Mouse (Mus musculus): ENCODE results near the gene Amph.

DNA sequence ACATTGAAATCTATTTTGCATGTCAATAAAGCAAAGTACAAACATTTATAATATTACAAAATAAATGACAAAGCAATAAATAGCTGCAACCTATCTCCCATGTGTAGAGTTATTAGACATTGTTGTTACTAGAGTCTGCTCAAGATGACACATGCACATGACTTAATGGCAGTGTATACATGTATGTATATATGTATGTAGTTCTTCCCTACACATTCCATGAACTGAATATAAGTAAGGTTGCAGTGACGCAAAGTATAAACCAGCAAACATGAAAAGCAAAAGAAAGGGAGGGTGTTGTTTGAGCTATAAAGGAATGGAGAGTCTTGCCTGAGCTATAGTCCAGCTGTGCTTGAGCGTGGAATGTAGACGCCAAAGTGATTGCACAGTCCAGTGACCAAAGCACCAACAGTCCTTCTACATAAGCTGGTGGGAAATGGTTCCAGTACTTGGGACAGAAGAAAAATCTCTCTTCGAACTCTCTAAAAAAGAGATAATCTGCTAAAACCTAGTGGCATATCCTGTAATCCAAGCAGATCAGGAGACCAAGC lies 66.9 kb downstream of the Amph start:
- TF ChIP-seq CTCF (IDR thresholded peaks at IDR 0.05) (no peak), POLR2A (IDR thresholded peaks at IDR 0.05; ENCODE audit: insufficient read depth, low read depth, low read length) (no peak)
